Comparison of ENCODE assay signal across 9 mouse cellular contexts in genomic region chr15:60097141-60097540, GRCm38 (mm10).
A peak's percentile ranks its signal among the peaks of the same experiment; 100 is the strongest.
DNase-seq lines count a peak whose midpoint lies in the region; ATAC-seq and TF ChIP-seq lines count a peak whose summit lies in the region.
"Had no signal": no experiment of that assay in that cellular context is flagged by ENCODE, and none has a peak within 500 bp of the region (broad histone marks: within the 10 kb centered on the region; RNA-seq: fewer than 3 reads in every experiment).

No protein-coding gene starts in this region.

- H3K9ac ChIP-seq in neural tube, embryonic 15.5 days (replicated peaks), result no peak overlapping the region
- H3K9ac ChIP-seq in kidney, postnatal 0 days (ENCODE audit: low read depth, low read length), result no peak overlapping the region
- H3K9ac ChIP-seq in liver, embryonic 11.5 days (ENCODE audit: low read depth, low read length), result no peak overlapping the region
- H3K9ac ChIP-seq: embryonic facial prominence, embryonic 12.5 days had no signal

- H3K36me3 ChIP-seq in neural tube, embryonic 15.5 days, result no peaks in the 10 kb centered on the region
- no peaks in the 10 kb centered on the region for H3K36me3 ChIP-seq in kidney, postnatal 0 days (ENCODE audit: insufficient read depth, low read length)
- H3K36me3 ChIP-seq in liver, embryonic 11.5 days (ENCODE audit: control insufficient read depth, insufficient read depth, low read length), result no peaks in the 10 kb centered on the region
- H3K36me3 ChIP-seq: embryonic facial prominence, embryonic 12.5 days had no signal

- DNase-seq in neural tube, embryonic 10.5 days (ENCODE audit: extremely low spot score, low spot score), result peak; percentile 62
- DNase-seq in cerebellum, adult 9-11 months, result peak; percentile 9
- peak; percentile 35 to 67 for DNase-seq in frontal cortex, postnatal 14 days (ENCODE audit: low spot score in 2 of 2)
- peak; percentile 78 for DNase-seq in kidney, postnatal 0 days (ENCODE audit: low spot score)
- DNase-seq in liver, embryonic 11.5 days (ENCODE audit: low spot score), result peak; percentile 32
- peak; percentile 24 for DNase-seq in ovary, postnatal 14 days (ENCODE audit: low spot score)
- DNase-seq in thymus, postnatal 14 days, result peak; percentile 80

- H3K4me2 ChIP-seq in neural tube, embryonic 15.5 days, result no peak overlapping the region
- H3K4me2 ChIP-seq in kidney, postnatal 0 days (ENCODE audit: low read length), result no peak overlapping the region
- no peak overlapping the region for H3K4me2 ChIP-seq in liver, embryonic 11.5 days
- H3K4me2 ChIP-seq: embryonic facial prominence, embryonic 12.5 days had no signal

- H3K9me3 ChIP-seq in neural tube, embryonic 15.5 days (replicated peaks), result no peaks in the 10 kb centered on the region
- no peaks in the 10 kb centered on the region for H3K9me3 ChIP-seq in kidney, postnatal 0 days (replicated peaks; ENCODE audit: low read length)
- H3K9me3 ChIP-seq in liver, embryonic 11.5 days (ENCODE audit: control insufficient read depth, low read length), result no peaks in the 10 kb centered on the region
- H3K9me3 ChIP-seq: embryonic facial prominence, embryonic 12.5 days had no signal

- ATAC-seq in neural tube, embryonic 15.5 days (ENCODE audit: low FRiP score), result no peak; the same call in 1 of the 2 replicates
- 0 out of 2 replicates have a peak, but pooled peaks have one; percentile 43 for ATAC-seq in kidney, postnatal 0 days (replicated peaks; ENCODE audit: low FRiP score, low read depth)
- no peak for ATAC-seq in liver, embryonic 11.5 days (replicated peaks; ENCODE audit: low FRiP score)

- H3K4me1 ChIP-seq in neural tube, embryonic 15.5 days, result no peaks in the 10 kb centered on the region
- no peaks in the 10 kb centered on the region for H3K4me1 ChIP-seq in kidney, postnatal 0 days (replicated peaks; ENCODE audit: insufficient read depth, low read length)
- H3K4me1 ChIP-seq in liver, embryonic 11.5 days (replicated peaks; ENCODE audit: control insufficient read depth, insufficient read depth, low read length), result no peaks in the 10 kb centered on the region
- H3K4me1 ChIP-seq: embryonic facial prominence, embryonic 12.5 days had no signal

- TF ChIP-seq CTCF in kidney, postnatal 0 days (IDR thresholded peaks at IDR 0.05; ENCODE audit: low read depth), result peak; percentile 94

- WGBS in neural tube, embryonic 15.5 days, result 20% methylated on average over 4 of the region's 4 CpGs
- WGBS in kidney, postnatal 0 days, result 12% methylated on average over 4 of the region's 4 CpGs
- 19% methylated on average over 4 of the region's 4 CpGs for WGBS in liver, embryonic 11.5 days

- no peak overlapping the region for H3K4me3 ChIP-seq in neural tube, embryonic 15.5 days (replicated peaks)
- no peak overlapping the region for H3K4me3 ChIP-seq in kidney, postnatal 0 days (replicated peaks; ENCODE audit: low read depth, low read length)
- no peak overlapping the region for H3K4me3 ChIP-seq in liver, embryonic 11.5 days (ENCODE audit: low read depth, low read length)
- H3K4me3 ChIP-seq: embryonic facial prominence, embryonic 12.5 days had no signal

- no peak overlapping the region for H3K27ac ChIP-seq in neural tube, embryonic 15.5 days (replicated peaks)
- H3K27ac ChIP-seq in kidney, postnatal 0 days, result no peak overlapping the region
- H3K27ac ChIP-seq in liver, embryonic 11.5 days (ENCODE audit: low read depth, low read length), result no peak overlapping the region
- H3K27ac ChIP-seq: embryonic facial prominence, embryonic 12.5 days had no signal

- no peaks in the 10 kb centered on the region for H3K27me3 ChIP-seq in neural tube, embryonic 15.5 days (replicated peaks)
- no peaks in the 10 kb centered on the region for H3K27me3 ChIP-seq in kidney, postnatal 0 days (ENCODE audit: insufficient read depth, low read length)
- no peaks in the 10 kb centered on the region for H3K27me3 ChIP-seq in liver, embryonic 11.5 days (replicated peaks; ENCODE audit: control insufficient read depth, insufficient read depth, low read length)
- H3K27me3 ChIP-seq: embryonic facial prominence, embryonic 12.5 days had no signal

Comparison
In these comparisons a context has a peak if more than half of its experiments do, and no peak if none do; other contexts are left out.
1. DNase-seq: peak in every context shown above with its lines; median percentile 80 in thymus, postnatal 14 days; 78 in kidney, postnatal 0 days; 62 in neural tube, embryonic 10.5 days; 51 in frontal cortex, postnatal 14 days; 32 in liver, embryonic 11.5 days; 24 in ovary, postnatal 14 days; 9 in cerebellum, adult 9-11 months.